Mouse (Mus musculus): ENCODE measurements at regions not wholly inside any gene's neighbourhood (a gene's known extent, or its start where the extent isn't known, plus 50 kb on each side); places are given as distances from the start of the nearest gene placed in this dataset.
"Not testable (repeated sequence)": the region's sequence is repeated elsewhere in the genome, so short reads cannot be mapped to it uniquely, and the experiment has no call there.

DNA sequence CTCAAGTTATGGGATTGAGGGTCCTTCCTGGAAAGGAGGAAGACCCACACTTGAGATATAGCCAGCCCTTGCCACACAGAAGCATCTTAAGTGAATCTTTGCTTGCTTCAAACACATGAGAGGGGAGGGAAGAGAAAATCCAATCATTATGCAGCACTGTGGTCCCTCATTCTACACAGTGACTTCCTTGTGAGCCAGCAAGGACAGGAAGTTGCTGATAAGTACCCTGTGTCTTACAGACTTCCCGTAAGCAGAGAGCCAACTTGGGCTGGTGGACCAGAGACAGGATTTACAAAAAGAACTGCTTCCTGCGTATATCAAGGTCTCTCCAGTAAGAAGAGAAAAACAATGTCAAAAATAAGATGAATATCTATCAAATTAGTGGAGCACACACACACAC is 78.1 kb upstream of the Xcl1 start:
- Histone ChIP-seq H3K36me3 (no peaks in the 10 kb centered on the region), H3K9me3 (no peaks in the 10 kb centered on the region), H3K4me1 (no peaks in the 10 kb centered on the region), H3K4me3 (no peak overlapping the region), H3K27ac (no peak overlapping the region), H3K4me2 (replicated peaks) (no peak overlapping the region), H3K27me3 (no peaks in the 10 kb centered on the region), H3K9ac (no peak overlapping the region)
- 66% methylated on average over 2 of the region's 2 CpGs for WGBS
- ATAC-seq (ENCODE audit: insufficient number of reproducible peaks, insufficient read depth, low FRiP score, low TSS enrichment) = no peak

DNA sequence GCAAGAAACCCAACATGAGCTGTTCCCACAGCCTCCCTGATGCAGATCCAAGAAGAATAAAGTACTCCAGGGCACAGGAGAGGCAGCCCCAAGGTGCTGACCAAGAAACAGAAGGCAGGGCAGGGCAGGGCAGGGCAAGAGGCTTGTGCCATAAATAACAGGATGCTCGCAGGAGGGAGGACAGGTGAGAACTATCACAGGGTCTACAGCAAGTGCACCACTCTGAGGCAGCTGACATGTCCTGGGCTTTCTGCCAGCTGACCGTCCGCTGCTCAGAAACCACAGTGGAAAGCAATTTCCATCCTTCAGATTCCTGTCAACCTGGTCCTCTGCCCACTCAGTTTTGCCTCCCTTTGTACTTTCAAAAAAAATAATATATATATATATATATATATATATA is 77.0 kb upstream of the Xcl1 start:
- no peak for ATAC-seq (ENCODE audit: insufficient number of reproducible peaks, insufficient read depth, low FRiP score, low TSS enrichment)
- Histone ChIP-seq H3K4me3 (no peak overlapping the region), H3K4me2 (replicated peaks) (no peak overlapping the region), H3K27ac (no peak overlapping the region), H3K36me3 (no peaks in the 10 kb centered on the region), H3K27me3 (no peaks in the 10 kb centered on the region), H3K9ac (no peak overlapping the region), H3K4me1 (no peaks in the 10 kb centered on the region), H3K9me3 (no peaks in the 10 kb centered on the region)
- WGBS = 79% methylated on average over 3 of the region's 3 CpGs

DNA sequence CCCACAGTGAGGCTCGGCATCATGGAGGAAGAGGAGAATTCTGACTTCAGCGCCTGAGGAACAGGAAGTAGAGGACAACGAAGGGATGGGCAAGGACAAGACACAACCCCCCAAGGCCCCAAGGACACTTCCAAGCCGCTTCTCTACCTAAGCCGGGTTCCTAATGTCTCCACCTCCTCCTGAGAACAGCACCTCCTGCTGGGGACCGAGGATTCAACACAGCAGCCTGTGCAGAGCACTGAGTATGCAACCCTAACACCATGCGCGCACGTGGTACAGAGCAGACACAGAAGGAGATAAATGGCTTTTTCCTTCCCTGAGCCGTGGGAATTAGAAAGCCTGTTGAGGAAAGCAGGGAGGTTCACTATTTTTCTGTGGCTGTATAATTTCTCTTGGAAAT is 64.2 kb upstream of the Xcl1 start:
- 63% methylated on average over 10 of the region's 10 CpGs for WGBS
- no peaks in the 10 kb centered on the region for H3K4me1 ChIP-seq
- no peaks in the 10 kb centered on the region for H3K27me3 ChIP-seq
- no peaks in the 10 kb centered on the region for H3K36me3 ChIP-seq
- no peak overlapping the region for H3K4me2 ChIP-seq (replicated peaks)
- no peak for ATAC-seq (ENCODE audit: insufficient number of reproducible peaks, insufficient read depth, low FRiP score, low TSS enrichment)
- no peak overlapping the region for H3K4me3 ChIP-seq
- no peaks in the 10 kb centered on the region for H3K9me3 ChIP-seq
- H3K9ac ChIP-seq = no peak overlapping the region
- H3K27ac ChIP-seq = no peak overlapping the region

DNA sequence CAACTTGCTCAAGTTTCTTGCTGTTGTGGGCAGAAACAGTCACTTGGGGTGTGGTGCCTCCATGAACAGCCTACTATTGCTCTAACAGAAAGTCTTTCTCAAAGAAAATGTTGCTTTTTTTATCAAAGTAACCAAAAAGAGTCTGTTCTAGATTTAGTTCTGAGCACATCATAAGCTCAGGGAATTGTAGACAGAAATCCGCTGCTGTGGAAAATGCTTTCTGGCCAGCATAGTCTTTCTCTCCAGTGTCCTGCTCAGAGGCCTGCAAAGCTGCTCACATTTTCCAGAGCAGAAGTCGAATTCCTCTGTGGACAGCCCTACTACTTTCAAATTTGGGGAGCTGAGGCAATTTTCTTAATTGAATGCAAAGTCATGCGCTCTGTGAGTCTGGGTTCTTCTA is 63.3 kb upstream of the Xcl1 start:
- no peaks in the 10 kb centered on the region for H3K9me3 ChIP-seq
- H3K9ac ChIP-seq = no peak overlapping the region
- H3K4me1 ChIP-seq = peaks cover 4% of the 10 kb centered on the region; the same call in 1 of the 2 replicates
- H3K36me3 ChIP-seq = no peaks in the 10 kb centered on the region
- no peak for ATAC-seq (ENCODE audit: insufficient number of reproducible peaks, insufficient read depth, low FRiP score, low TSS enrichment)
- no peak overlapping the region for H3K27ac ChIP-seq
- no peak overlapping the region for H3K4me3 ChIP-seq
- 68% methylated on average over 3 of the region's 3 CpGs for WGBS
- H3K4me2 ChIP-seq (replicated peaks) = no peak overlapping the region
- H3K27me3 ChIP-seq = no peaks in the 10 kb centered on the region

DNA sequence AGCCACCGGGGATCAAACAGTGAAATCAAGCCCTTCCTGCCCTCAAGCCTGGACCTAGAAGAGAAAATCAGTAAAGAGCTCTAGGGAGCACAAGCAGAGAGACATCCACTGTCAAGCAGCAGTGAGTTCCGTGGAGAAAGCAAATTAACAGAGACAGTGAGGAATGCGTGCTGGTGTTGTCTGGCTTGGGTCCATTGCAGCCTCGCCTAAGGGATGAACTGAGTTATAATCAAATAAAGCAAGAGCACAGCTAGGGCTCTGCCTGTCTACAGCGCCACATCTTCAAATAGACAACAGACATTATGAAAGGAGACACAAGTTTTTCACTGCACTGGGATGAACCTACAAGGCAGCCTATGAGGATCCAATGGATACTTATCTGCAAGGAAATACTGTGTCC is 62.3 kb upstream of the Xcl1 start:
- no peak overlapping the region for H3K27ac ChIP-seq
- H3K4me1 ChIP-seq = peaks cover 4% of the 10 kb centered on the region; the same call in 1 of the 2 replicates

DNA sequence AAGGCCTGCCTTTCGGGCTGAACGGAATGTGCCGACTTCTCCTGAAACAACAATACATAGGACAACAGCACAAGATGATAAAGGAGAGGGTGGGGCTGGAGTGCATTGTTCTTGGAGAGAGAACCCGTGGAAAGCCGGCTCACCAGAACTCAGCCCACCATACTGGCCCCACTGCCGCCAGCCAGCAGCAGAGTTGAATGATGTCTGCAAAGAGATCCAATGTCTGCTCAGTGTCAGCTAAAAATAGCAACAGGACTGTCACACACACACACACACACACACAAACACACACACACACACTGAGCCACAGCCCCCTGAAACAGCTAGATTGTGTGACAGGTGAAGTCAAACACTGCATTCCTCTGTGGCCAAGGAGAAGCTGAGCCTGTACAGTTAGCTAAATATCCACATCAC is 58.9 kb upstream of the Xcl1 start:
- H3K4me2 ChIP-seq (replicated peaks) = no peak overlapping the region
- H3K4me1 ChIP-seq = peaks cover 4% of the 10 kb centered on the region; the same call in 1 of the 2 replicates
- no peaks in the 10 kb centered on the region for H3K27me3 ChIP-seq
- no peak for ATAC-seq (ENCODE audit: insufficient number of reproducible peaks, insufficient read depth, low FRiP score, low TSS enrichment)
- no peak overlapping the region for H3K27ac ChIP-seq
- H3K9me3 ChIP-seq = no peaks in the 10 kb centered on the region
- no peaks in the 10 kb centered on the region for H3K36me3 ChIP-seq
- no peak overlapping the region for H3K9ac ChIP-seq
- 42% methylated on average over 6 of the region's 6 CpGs for WGBS
- no peak overlapping the region for H3K4me3 ChIP-seq

More for the DNA sequence above, 62.3 kb upstream of the Xcl1 start:
- no peak for ATAC-seq (ENCODE audit: insufficient number of reproducible peaks, insufficient read depth, low FRiP score, low TSS enrichment)
- no peak overlapping the region for H3K9ac ChIP-seq
- no peaks in the 10 kb centered on the region for H3K9me3 ChIP-seq
- H3K36me3 ChIP-seq = no peaks in the 10 kb centered on the region
- no peak overlapping the region for H3K4me2 ChIP-seq (replicated peaks)
- H3K4me3 ChIP-seq = no peak overlapping the region
- WGBS = 54% methylated on average over 5 of the region's 5 CpGs
- no peaks in the 10 kb centered on the region for H3K27me3 ChIP-seq

DNA sequence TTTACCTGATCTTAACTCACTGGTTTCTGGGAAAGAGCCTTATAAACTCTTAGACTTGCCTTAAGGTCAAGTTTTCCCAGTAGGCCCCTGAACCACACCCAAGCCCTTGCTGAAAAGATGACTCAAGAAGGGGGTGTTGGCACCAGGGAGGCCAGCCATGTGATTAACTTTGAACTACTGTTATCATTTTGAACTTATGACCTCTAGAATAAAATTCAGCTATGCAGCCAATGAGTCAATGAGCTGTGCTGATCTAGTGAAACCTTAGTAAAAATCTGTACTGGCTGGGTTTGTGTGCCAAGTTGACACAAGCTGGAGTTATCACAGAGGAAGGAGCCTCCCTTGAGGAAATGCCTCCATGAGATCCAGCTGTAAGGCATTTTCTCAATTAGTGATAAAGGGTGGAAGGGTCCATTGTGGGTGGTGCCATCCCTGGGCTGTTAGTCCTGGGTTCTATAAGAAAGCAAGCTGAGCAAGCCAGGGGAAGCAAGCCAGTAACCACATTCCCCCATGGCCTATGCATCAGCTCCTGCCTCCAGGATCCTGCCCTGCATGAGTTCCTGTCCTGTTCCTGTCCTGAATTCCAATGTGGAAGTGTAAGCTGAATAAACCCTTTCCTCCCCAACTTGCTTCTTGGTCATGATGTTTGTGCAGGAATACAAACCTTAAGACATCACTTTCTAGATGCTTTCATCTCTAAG is 58.0 kb upstream of the Xcl1 start:
- H3K27ac ChIP-seq; H3K4me1 ChIP-seq; H3K9ac ChIP-seq; H3K4me3 ChIP-seq; ATAC-seq (ENCODE audit: insufficient number of reproducible peaks, insufficient read depth, low FRiP score, low TSS enrichment); H3K9me3 ChIP-seq; H3K27me3 ChIP-seq; H3K4me2 ChIP-seq (replicated peaks); H3K36me3 ChIP-seq: not testable (repeated sequence)

DNA sequence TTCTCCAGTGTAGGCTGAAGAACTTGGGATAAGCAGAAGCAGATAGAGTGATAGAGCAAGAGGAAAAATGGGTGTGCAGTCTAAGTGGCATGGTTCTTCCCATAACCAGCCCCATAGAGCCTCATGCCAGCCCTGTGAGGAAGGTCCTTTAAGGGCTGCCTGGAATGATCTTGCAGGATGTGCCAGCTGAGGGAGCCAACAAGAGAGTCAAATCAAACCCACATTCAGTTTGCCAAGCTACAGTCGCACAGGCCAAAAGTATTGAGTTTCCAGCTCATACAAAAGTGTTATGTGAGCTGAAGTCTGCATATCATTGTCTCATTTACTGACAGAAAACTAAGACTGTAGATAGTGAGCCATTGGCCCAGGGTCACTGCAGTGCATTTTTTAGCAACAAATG is 53.7 kb upstream of the Xcl1 start:
- Histone ChIP-seq H3K27ac (no peak overlapping the region), H3K27me3 (no peaks in the 10 kb centered on the region), H3K9ac (no peak overlapping the region), H3K4me3 (no peak overlapping the region), H3K9me3 (no peaks in the 10 kb centered on the region; the same call in 1 of the 2 replicates), H3K4me1 (peaks cover under 1% of the 10 kb centered on the region; the same call in 1 of the 2 replicates), H3K36me3 (no peaks in the 10 kb centered on the region), H3K4me2 (replicated peaks) (no peak overlapping the region)
- WGBS = 70% methylated on average over 1 of the region's 1 CpGs
- ATAC-seq (ENCODE audit: insufficient number of reproducible peaks, insufficient read depth, low FRiP score, low TSS enrichment) = no peak

DNA sequence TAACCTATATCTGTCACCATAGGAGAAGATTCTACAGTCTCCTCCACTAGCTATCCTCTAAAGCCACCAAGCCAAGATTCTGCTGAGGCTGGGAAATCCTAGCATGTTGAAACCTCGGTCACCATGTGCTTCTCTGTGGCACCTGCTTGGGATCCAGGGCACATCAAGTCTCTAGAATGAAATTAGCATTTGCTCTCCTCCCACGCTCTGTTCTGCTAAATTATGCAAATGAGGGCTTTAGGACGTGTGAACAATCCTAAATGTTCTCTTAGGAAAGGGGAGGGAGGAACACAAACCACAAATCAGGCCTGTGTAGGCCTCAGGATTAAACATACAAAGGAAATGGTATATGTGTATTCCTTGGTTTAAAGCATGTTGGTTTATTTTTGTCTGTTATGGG is 52.9 kb upstream of the Xcl1 start:
- Histone ChIP-seq H3K27ac (no peak overlapping the region), H3K27me3 (no peaks in the 10 kb centered on the region), H3K9ac (no peak overlapping the region), H3K4me1 (no peaks in the 10 kb centered on the region), H3K36me3 (no peaks in the 10 kb centered on the region), H3K4me3 (no peak overlapping the region), H3K4me2 (replicated peaks) (no peak overlapping the region), H3K9me3 (no peaks in the 10 kb centered on the region; the same call in 1 of the 2 replicates)
- 72% methylated on average over 3 of the region's 3 CpGs for WGBS
- ATAC-seq (ENCODE audit: insufficient number of reproducible peaks, insufficient read depth, low FRiP score, low TSS enrichment) = no peak

DNA sequence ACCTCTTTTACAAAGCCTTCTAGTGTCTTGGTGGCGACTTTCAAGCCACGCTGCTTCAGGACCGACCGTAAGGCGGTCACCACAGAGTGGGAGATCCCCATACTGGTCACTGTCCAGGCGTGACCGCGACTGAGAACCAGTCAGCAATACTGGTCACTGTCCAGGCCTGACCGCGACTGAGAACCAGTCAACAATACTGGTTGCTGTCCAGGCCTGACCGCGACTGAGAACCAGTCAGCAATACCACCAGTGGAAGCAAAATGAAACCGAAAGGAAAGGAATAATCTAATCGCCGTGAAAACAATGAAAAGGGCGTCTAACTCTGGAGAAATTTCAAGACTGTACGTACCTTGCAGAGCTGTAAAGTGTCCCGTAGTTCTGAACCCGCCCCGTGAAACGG is 50.2 kb upstream of the Xcl1 start:
- not testable (repeated sequence) for H3K4me2 ChIP-seq (replicated peaks); H3K9ac ChIP-seq; H3K9me3 ChIP-seq; H3K27ac ChIP-seq; H3K27me3 ChIP-seq; H3K4me1 ChIP-seq; ATAC-seq (ENCODE audit: insufficient number of reproducible peaks, insufficient read depth, low FRiP score, low TSS enrichment); H3K4me3 ChIP-seq; H3K36me3 ChIP-seq
- WGBS = 96% methylated on average over 21 of the region's 21 CpGs
